Mouse (Mus musculus): ENCODE measurements at regions not wholly inside any gene's neighbourhood (a gene's known extent, or its start where the extent isn't known, plus 50 kb on each side); places are given as distances from the start of the nearest gene placed in this dataset.

- TF ChIP-seq CTCF (IDR thresholded peaks at IDR 0.05) (peak; percentile 63), EP300 (IDR thresholded peaks at IDR 0.05) (peak; percentile 59; the same call in 1 of the 2 replicates)
These were observed 197.8 kb downstream of the Gm9195 start for GRCm38 (mm10) chr14:72293677-72294387.

Measured in lung, postnatal 0 days (tissue).